Mouse (Mus musculus) embryonic stem cell, embryonic (primary cell): ENCODE data around the gene Polr1e.
"Not testable (repeated sequence)": the region's sequence is repeated elsewhere in the genome, so short reads cannot be mapped to it uniquely, and the experiment has no call there.

Experiments used
- CTCF ChIA-PET, 4 experiments: fragments of 300-600 bp in 2 of 4; fragments of 350-600 bp in 2 of 4; sonication (Branson Sonifier 250); formaldehyde crosslinking; loops; one replicate each; lab custom pipeline; 2022; ENCODE audit warnings: inconsistent platforms in 2 of 4; lab: Charles Lee
- POLR2A ChIA-PET, 4 experiments: fragments of 300-600 bp in 2 of 4; fragments of 350-600 bp in 2 of 4; sonication (Branson Sonifier 250); formaldehyde crosslinking; loops; one replicate each; lab custom pipeline; 2022; ENCODE audit warnings: antibody characterized with exemption in 4 of 4, inconsistent platforms in 1 of 4; lab: Charles Lee

The Polr1e gene

DNA sequence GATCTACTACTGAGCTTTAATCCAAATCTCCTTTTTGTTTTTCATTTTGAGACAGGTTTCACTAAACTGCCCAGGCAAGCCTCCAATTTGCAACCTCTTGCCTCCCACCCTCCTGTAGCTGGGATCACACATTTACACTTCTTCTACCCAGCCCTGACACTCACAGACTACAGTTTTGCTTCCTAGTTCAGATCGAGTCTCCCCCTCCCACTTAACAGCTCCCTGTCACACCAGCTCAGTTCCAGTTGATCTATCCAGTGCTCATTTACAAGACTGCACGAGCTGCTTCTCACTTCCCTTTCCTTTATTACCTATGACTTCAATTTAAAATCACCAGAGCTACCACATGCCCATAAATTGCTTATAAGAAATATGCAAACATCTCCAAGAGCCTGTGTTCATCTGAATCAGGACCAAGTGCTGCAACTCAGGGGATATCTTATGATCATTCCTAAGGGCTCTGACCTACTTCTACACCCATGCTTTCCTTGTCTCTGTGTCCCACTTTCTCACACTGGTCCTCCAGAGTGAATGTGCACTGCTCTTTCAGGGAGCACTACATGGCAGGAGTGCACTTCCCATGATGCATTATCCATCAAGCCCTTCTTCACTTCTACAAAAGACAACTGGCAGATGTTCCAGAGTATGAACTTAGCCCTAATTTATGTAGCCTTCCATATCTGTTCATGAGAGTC, 47.8 kb downstream of the Polr1e start:
- ChIA-PET POLR2A (interaction anchor here in 2 of 4 experiments (0.8 to 3.1 kb wide), 4 partner anchors 9 to 54 kb away, joined by 3 to 7 read pairs (median 4); partner anchors contain the start of gene Zbtb5 (in 1 of the 2)), CTCF (interaction anchor here in 1 of 4 experiments (0.6 kb wide), 1 partner anchor 8 kb away, joined by 3 read pairs; no protein-coding TSS in a partner anchor)

- CTCF ChIA-PET: interaction anchor here in 1 of 4 experiments (1.7 kb wide), 1 partner anchor 13 kb away, joined by 7 read pairs; no protein-coding TSS in a partner anchor
- POLR2A ChIA-PET: interaction anchor here in 2 of 4 experiments (0.5 to 3.1 kb wide), 6 partner anchors 10 to 83 kb away, joined by 3 to 7 read pairs (median 3); partner anchors contain the start of gene Zbtb5 (in 1 of the 2)
Observed at GRCm38 (mm10) chr4:45067742-45068141, 49.4 kb downstream of the Polr1e start.

DNA sequence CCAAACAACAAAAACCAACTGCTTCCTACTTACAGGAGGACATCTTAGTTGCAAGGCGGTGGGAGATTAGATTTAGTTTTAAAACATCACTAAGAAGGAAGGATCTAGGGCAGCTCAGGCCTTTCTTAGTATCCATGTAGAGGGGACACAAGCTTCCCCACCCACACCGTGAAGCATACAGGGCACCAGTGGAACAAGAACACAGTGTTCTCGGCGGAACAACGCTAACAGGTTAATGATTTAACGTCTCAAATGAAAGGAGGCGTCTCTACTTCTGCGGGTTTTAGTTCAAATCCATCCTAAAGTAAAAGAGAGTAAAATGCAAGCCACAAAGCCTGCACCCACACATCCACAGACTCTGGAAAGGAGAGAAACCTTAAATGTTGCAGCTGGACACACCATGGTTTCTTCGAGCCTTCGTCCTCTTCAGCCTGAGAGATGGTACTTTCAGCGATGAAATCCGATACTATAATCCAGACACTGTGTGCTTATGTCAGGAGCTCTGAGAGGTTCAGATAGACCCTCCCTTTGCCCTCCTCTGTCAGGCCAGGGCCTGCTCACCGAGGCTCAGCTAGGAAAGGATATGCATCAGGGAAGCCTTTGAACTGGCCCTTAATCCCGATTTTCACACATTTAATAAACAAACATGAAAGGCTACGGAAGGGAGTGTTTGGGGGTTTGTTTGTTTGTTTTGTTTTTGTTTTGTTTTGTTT, 54.0 kb downstream of the Polr1e start:
- ChIA-PET CTCF (interaction anchor here in 1 of 4 experiments (1.1 kb wide), 1 partner anchor 35 kb away, joined by 3 read pairs; no protein-coding TSS in a partner anchor), POLR2A (interaction anchor here in 3 of 4 experiments (0.8 to 4.2 kb wide), 16 partner anchors 11 to 316 kb away, joined by 3 to 23 read pairs (median 4); partner anchors contain the start of genes Fbxo10 (in 3 of the 3), Tomm5 (in 2 of the 3) and Zbtb5 (in 1 of the 3))

DNA sequence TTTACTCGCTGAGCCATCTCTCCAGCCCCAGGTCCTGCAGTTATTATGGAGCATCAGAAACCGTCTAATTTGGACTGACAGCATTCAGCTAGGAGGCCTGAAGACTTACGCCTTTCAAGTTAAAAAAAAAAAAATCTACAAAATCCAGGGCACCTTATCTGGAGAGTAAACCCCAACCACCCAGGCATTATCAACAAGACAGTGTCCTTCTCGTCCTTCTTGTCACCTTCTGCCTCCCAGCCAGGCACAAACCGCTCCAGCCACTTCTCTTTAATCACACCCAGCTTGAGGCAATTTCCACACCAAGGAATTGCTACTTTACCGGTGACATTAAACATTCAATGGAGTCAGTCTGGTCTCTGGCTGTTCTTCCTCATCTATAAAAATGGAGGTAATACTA, 55.2 kb downstream of the Polr1e start:
- CTCF ChIA-PET: interaction anchor here in 1 of 4 experiments (1.2 kb wide), 1 partner anchor 13 kb away, joined by 3 read pairs; no protein-coding TSS in a partner anchor
- POLR2A ChIA-PET: interaction anchor here in 2 of 4 experiments (0.9 to 4.2 kb wide), 6 partner anchors 10 to 55 kb away, joined by 3 to 23 read pairs (median 4); partner anchors contain the start of genes Fbxo10 (in 2 of the 2), Polr1e (in 1 of the 2) and Tomm5 (in 1 of the 2)

GRCm38 (mm10) chr4:45081041-45081440, 62.7 kb downstream of the Polr1e start:
- POLR2A ChIA-PET: interaction anchor here in 2 of 4 experiments (0.6 to 1.4 kb wide), 3 partner anchors 26 to 62 kb away, joined by 3 to 10 read pairs (median 5); partner anchors contain the start of gene Tomm5 (in 1 of the 2)
- CTCF ChIA-PET: not testable (repeated sequence)

DNA sequence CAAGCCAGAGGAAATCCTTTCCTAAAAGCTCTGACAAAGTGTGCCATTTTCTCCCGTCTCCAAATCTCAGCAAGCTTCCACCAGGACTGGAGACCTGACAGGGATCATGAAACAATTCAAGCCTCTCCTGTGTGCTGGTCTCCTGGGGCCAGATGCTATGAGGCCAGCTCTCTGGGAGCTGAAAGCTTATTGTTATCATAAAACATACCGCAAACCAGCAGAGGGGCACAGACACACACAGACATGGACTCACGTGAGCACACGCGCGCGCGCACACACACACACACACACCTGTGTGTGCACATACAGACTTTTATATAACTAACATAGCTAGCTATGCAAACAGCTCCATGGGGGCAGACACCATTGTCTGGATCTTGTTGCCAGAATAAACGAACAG, 64.6 kb downstream of the Polr1e start:
- CTCF ChIA-PET: interaction anchor here in 3 of 4 experiments (0.6 to 1.5 kb wide), 8 partner anchors 14 to 659 kb away, joined by 3 to 7 read pairs (median 3); no protein-coding TSS in a partner anchor
- POLR2A ChIA-PET: interaction anchor here (0.6 to 4.3 kb wide), 21 partner anchors 10 to 534 kb away, joined by 3 to 23 read pairs (median 6); partner anchors contain the start of genes Polr1e (in 2 of the 4), Tomm5 (in 2 of the 4) and Zbtb5 (in 2 of the 4)

- POLR2A ChIA-PET: interaction anchor here (0.6 to 4.3 kb wide), 19 partner anchors 10 to 534 kb away, joined by 3 to 23 read pairs (median 7); partner anchors contain the start of genes Polr1e (in 2 of the 4), Tomm5 (in 2 of the 4) and Zbtb5 (in 2 of the 4)
- CTCF ChIA-PET: interaction anchor here in 3 of 4 experiments (0.7 to 1.5 kb wide), 5 partner anchors 13 to 660 kb away, joined by 3 to 7 read pairs (median 4); no protein-coding TSS in a partner anchor
Observed at GRCm38 (mm10) chr4:45083487-45083886, 65.1 kb downstream of the Polr1e start.

- ChIA-PET CTCF (interaction anchor here in 3 of 4 experiments (0.6 to 1.2 kb wide), 5 partner anchors 12 to 111 kb away, joined by 3 to 4 read pairs (median 3); partner anchors contain the start of gene Grhpr (in 1 of the 3)), POLR2A (interaction anchor here in 3 of 4 experiments (0.5 to 4.3 kb wide), 22 partner anchors 9 to 254 kb away, joined by 3 to 23 read pairs (median 6); partner anchors contain the start of genes Zbtb5 (in 3 of the 3), Polr1e (in 2 of the 3) and Tomm5 (in 2 of the 3))
Observed at GRCm38 (mm10) chr4:45084021-45084894, 65.9 kb downstream of the Polr1e start, which contains the start of gene Fbxo10. Fbxo10 (minus strand) TSS chr4:45084604.

DNA sequence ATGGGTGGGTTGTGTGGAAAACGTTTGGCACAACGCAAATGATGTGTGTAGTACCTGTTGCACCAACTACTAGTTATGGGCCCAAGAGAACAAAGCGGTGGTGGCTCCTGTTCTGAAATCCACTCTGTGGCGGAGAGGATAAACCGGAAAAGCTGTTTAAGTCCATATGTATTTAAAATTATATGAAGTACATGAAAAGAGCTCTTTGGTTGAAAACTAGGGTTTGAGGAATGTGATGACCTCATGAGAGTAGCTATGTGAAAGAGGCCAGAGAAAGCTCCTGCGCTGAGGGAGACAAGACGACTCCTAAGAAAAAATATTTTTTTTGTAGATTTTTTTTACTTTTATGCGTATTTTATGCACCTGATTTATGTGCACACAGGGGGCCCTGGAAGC, 66.5 kb downstream of the Polr1e start:
- CTCF ChIA-PET: interaction anchor here in 3 of 4 experiments (0.6 to 1.2 kb wide), 5 partner anchors 11 to 112 kb away, joined by 3 to 4 read pairs (median 3); partner anchors contain the start of gene Grhpr (in 1 of the 3)

More for the DNA sequence above, 66.5 kb downstream of the Polr1e start:
- POLR2A ChIA-PET: interaction anchor here in 3 of 4 experiments (0.5 to 4.3 kb wide), 18 partner anchors 11 to 1563 kb away, joined by 3 to 23 read pairs (median 6); partner anchors contain the start of genes Zbtb5 (in 3 of the 3), Tomm5 (in 2 of the 3) and Polr1e (in 1 of the 3)
